Mouse (Mus musculus) kidney, adult 2 months (tissue): ENCODE data around the gene Kmt5b. TPM values are rescaled to one million over a fixed set of nuclear protein-coding genes. Genes with fewer than 3 reads are reported as not detected.

Experiments used
- DNase-seq: peaks from one replicate; pipeline ENCODE4 v3.0.0; 2021
- H3K27ac ChIP-seq: fragments of 200-500 bp; 2 replicates; pipeline ENCODE4 v1.5.1; 2012; ENCODE audit warnings: low read depth, low read length, control low read depth, inconsistent platforms; ENCODE audit not compliant: insufficient read depth
- H3K27me3 ChIP-seq: fragments of 200-500 bp; replicated peaks from 2 replicates; pipeline ENCODE4 v1.6.1; 2012; ENCODE audit warnings: mild to moderate bottlenecking, moderate library complexity, low read length, inconsistent platforms; ENCODE audit not compliant: control insufficient read depth, insufficient read depth
- H3K36me3 ChIP-seq: fragments of 200-500 bp; 2 replicates; pipeline ENCODE4 v1.6.1; 2012; ENCODE audit warnings: mild to moderate bottlenecking, moderate library complexity, low read length, inconsistent platforms; ENCODE audit not compliant: control insufficient read depth, insufficient read depth
- H3K4me1 ChIP-seq: fragments of 200-500 bp; 2 replicates; pipeline ENCODE4 v1.6.1; 2011; ENCODE audit warnings: low read length; ENCODE audit not compliant: control insufficient read depth, insufficient read depth
- H3K4me3 ChIP-seq: fragments of 200-500 bp; 2 replicates; pipeline ENCODE4 v1.5.1; 2011; ENCODE audit warnings: mild to moderate bottlenecking, low read depth, low read length, control low read depth; ENCODE audit not compliant: insufficient read depth
- CTCF ChIP-seq: fragments of 200-500 bp; conservative IDR thresholded peaks from 2 replicates; pipeline ENCODE4 v1.5.1; 2011; ENCODE audit warnings: low read depth, mild to moderate bottlenecking, control low read depth, low read length, moderate library complexity, mixed read lengths; ENCODE audit not compliant: insufficient read depth, insufficient read length
- POLR2A ChIP-seq: fragments of 200-500 bp; IDR thresholded peaks from one replicate; pipeline ENCODE4 v1.6.1; 2011; ENCODE audit warnings: low read depth, low read length, control low read depth
- WGBS: fragments of 180-500 bp; shearing (Covaris S2); methylation state at CpG from one replicate; pipeline ENCODE4 v1.1.7; 2018; 5-methylcytosine and 5-hydroxymethylcytosine counted together
- polyA plus RNA-seq: library from polyadenylated mRNA; depleted of rRNA; stranded (reverse); fragments of >200 nt; gene quantifications from 2 replicates; pipeline ENCODE4 v1.2.3, GENCODE M21; 2012

Gene Kmt5b
- polyA plus RNA-seq, 1 experiment = 12.6 TPM

- DNase-seq = no peak
- 91% methylated on average over 1 of the region's 1 CpGs for WGBS
- no peak overlapping the region for H3K4me3 ChIP-seq
These were observed 14.0 kb upstream of the Kmt5b start for GRCm38 (mm10) chr19:3753240-3753633.

GRCm38 (mm10) chr19:3753738-3754137 lies 13.5 kb upstream of the Kmt5b start:
- Histone ChIP-seq H3K4me3 (no peak overlapping the region), H3K36me3 (no peaks in the 10 kb centered on the region), H3K27me3 (no peaks in the 10 kb centered on the region), H3K4me1 (no peaks in the 10 kb centered on the region), H3K27ac (no peak overlapping the region)
- DNase-seq = no peak
- no peak for TF ChIP-seq POLR2A
- TF ChIP-seq CTCF = no peak
- 59% methylated on average over 8 of the region's 8 CpGs for WGBS

More at GRCm38 (mm10) chr19:3753240-3753633, 14.0 kb upstream of the Kmt5b start:
- H3K27ac ChIP-seq = no peak overlapping the region
- H3K27me3 ChIP-seq = no peaks in the 10 kb centered on the region
- no peaks in the 10 kb centered on the region for H3K4me1 ChIP-seq
- H3K36me3 ChIP-seq = no peaks in the 10 kb centered on the region
- TF ChIP-seq POLR2A (no peak), CTCF (no peak)

- Histone ChIP-seq H3K36me3 (no peaks in the 10 kb centered on the region), H3K4me1 (no peaks in the 10 kb centered on the region), H3K27ac (no peak overlapping the region), H3K4me3 (no peak overlapping the region), H3K27me3 (no peaks in the 10 kb centered on the region)
- DNase-seq = no peak
- no peak for TF ChIP-seq CTCF
- no peak for TF ChIP-seq POLR2A
- 67% methylated on average over 1 of the region's 1 CpGs for WGBS
These were observed 9.4 kb upstream of the Kmt5b start for GRCm38 (mm10) chr19:3757861-3758260.

- Histone ChIP-seq H3K27ac (no peak overlapping the region), H3K4me1 (peaks cover 11% of the 10 kb centered on the region), H3K27me3 (no peaks in the 10 kb centered on the region), H3K4me3 (no peak overlapping the region), H3K36me3 (no peaks in the 10 kb centered on the region)
- no peak for DNase-seq
- TF ChIP-seq POLR2A (no peak), CTCF (no peak)
- WGBS = 81% methylated on average over 4 of the region's 4 CpGs
These were observed 1.9 kb upstream of the Kmt5b start for GRCm38 (mm10) chr19:3765221-3765820.

GRCm38 (mm10) chr19:3766378-3766777 lies 843 bp upstream of the Kmt5b start:
- H3K4me3 ChIP-seq = no peak overlapping the region
- DNase-seq = no peak

GRCm38 (mm10) chr19:3767781-3768696 lies 818 bp downstream of the Kmt5b start:
- peak overlapping the region; percentile 60 for H3K4me3 ChIP-seq
- no peaks in the 10 kb centered on the region for H3K27me3 ChIP-seq
- peak overlapping the region; percentile 98 for H3K27ac ChIP-seq
- H3K4me1 ChIP-seq = peaks cover 13% of the 10 kb centered on the region
- no peaks in the 10 kb centered on the region for H3K36me3 ChIP-seq
- DNase-seq = peak; percentile 92
- WGBS = 1% methylated on average over 111 of the region's 111 CpGs
- TF ChIP-seq POLR2A = peak; percentile 96
- TF ChIP-seq CTCF = no peak

More at GRCm38 (mm10) chr19:3766378-3766777, 843 bp upstream of the Kmt5b start:
- 93% methylated on average over 5 of the region's 5 CpGs for WGBS
- H3K36me3 ChIP-seq = no peaks in the 10 kb centered on the region
- H3K4me1 ChIP-seq = peaks cover 11% of the 10 kb centered on the region
- no peak overlapping the region for H3K27ac ChIP-seq
- no peaks in the 10 kb centered on the region for H3K27me3 ChIP-seq
- no peak for TF ChIP-seq CTCF
- no peak for TF ChIP-seq POLR2A

GRCm38 (mm10) chr19:3768697-3769383 lies 1.6 kb downstream of the Kmt5b start:
- no peaks in the 10 kb centered on the region for H3K27me3 ChIP-seq
- H3K36me3 ChIP-seq = no peaks in the 10 kb centered on the region
- peak; percentile 97 for DNase-seq
- 1% methylated on average over 55 of the region's 60 CpGs for WGBS
- peaks cover 15% of the 10 kb centered on the region for H3K4me1 ChIP-seq
- H3K27ac ChIP-seq = peak overlapping the region; percentile 98
- H3K4me3 ChIP-seq = peak overlapping the region; percentile 60
- TF ChIP-seq CTCF (peak; percentile 50), POLR2A (no peak)
